Mouse (Mus musculus): ENCODE results near the gene Arf3.

- TF ChIP-seq CTCF (IDR thresholded peaks at IDR 0.05; ENCODE audit: low read depth) = no peak
- TF ChIP-seq EP300 (IDR thresholded peaks at IDR 0.05; ENCODE audit: low read depth) = no peak
Observed at GRCm38 (mm10) chr15:98772511-98773211, 9.6 kb upstream of the Arf3 start.
